Mouse (Mus musculus) testis, postnatal 10 days (tissue): Measurements from ENCODE around the gene Olfr715.
"Not testable (repeated sequence)": the region's sequence is repeated elsewhere in the genome, so short reads cannot be mapped to it uniquely, and the experiment has no call there.

ENCODE experiments used
- DNase-seq: peaks from one replicate; pipeline ENCODE4 v3.0.0; 2021; ENCODE audit warnings: low spot score

The Olfr715 gene

DNA sequence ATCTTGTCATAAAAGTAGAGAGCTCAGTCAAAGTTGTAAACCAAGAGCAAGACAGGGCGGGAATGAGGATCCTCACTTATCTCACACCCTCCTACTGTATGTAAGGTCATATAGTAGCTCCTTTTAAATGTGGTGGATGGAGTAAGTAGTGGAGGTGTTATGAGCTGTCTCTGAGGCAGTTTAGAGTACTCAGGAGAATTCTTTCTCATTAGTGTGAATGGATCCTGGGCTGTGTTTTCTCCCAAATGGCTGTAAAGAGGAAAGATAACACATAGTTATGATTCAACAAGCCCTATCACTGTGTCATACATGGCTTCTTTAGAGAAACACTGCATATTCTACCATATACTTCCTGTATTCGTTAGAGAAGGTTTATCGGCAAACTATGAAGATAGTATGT, at the start of gene Olfr715:
Gene Olfr715 (minus strand): TSS at position 101 of the 400 bp plus-strand sequence.
- not testable (repeated sequence) for DNase-seq

DNA sequence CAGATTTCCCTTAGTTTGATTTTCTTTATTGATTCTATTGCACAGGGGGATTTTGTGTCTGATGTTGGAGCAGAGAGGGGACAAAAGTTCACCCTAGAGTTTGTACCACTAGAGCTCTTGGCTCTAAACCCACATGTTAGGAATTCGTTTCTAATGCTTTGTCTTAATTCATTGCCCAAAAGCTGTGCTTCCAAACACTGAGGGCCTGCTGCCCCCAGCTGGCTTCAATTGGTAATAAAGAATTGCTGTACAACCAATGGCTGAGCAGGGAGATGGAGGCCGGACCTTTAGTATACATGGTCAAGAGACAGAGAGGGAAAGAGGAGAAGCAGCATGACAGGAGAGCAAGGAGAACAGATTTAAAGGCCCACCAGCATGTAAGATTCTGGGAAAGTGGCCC, 49.5 kb upstream of the Olfr715 start:
- DNase-seq: no peak

DNA sequence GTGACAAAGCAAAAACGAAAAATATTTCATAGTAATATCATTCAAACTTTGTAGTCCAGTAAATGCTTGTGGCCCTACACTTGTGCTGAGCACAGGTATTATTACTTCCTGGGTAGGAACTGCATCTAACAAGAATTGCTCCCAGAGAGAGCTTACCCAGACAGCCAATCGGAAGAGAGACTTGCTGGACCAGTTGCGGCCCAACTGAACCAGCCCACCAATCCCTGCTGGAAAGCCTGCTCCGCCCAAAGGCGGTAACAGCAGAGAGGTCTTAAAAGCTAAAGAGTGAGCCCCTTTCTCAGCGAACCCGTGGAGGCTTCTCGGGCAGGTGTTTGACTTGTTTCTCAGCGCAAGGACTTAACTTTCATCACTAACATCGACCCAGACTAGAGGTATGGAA, 35.8 kb upstream of the Olfr715 start, which contains the start of gene Nlrp14:
Gene Nlrp14 (plus strand): TSS at position 301 of the 400 bp plus-strand sequence.
- DNase-seq: no peak

DNA sequence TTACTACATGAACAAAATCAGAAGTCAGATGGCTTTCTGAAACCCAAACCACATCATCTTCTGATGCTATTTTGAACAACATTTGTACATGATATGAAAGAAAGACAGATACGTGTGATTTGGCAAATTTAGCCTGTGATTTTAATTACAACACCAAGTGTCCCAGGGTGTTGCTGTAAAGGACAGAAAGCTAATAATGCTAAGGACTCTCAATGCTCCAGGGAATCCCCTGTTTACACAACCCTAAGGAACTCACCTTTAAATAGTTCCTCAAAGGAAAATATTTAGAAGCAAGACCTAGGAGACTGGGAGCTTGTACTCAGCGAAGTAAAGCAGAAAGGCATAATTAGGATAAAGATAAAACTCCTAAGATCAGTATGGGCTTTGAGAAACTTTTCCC, 7.1 kb upstream of the Olfr715 start, which contains the start of gene Olfr716:
Gene Olfr716 (plus strand): TSS at position 301 of the 400 bp plus-strand sequence.
- DNase-seq: not testable (repeated sequence)

DNA sequence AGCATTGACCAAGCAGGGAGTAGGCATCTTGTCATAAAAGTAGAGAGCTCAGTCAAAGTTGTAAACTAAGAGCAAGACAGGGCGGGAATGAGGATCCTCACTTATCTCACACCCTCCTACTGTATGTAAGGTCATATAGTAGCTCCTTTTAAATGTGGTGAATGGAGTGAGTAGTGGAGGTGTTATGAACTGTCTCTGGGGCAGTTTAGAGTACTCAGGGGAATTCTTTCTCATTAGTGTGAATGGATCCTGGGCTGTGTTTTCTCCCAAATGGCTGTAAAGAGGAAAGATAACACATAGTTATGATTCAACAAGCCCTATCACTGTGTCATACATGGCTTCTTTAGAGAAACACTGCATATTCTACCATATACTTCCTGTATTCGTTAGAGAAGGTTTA, 20.6 kb downstream of the Olfr715 start, which contains the start of gene Olfr715b:
Gene Olfr715b (minus strand): TSS at position 101 of the 400 bp plus-strand sequence.
- not testable (repeated sequence) for DNase-seq

- DNase-seq: no peak
Observed at GRCm38 (mm10) chr7:107092920-107093319, 38.0 kb downstream of the Olfr715 start, which contains the start of gene Olfr17. TSS of gene Olfr17 (plus strand) at chr7:107093220.
